Mouse (Mus musculus) ES-E14 (cell line): ENCODE measurements around the gene Hcfc1.

ENCODE experiments used
- MAFK ChIP-seq: IDR thresholded peaks from 2 replicates; pipeline ENCODE4 v1.6.1; 2014; ENCODE audit warnings: mild to moderate bottlenecking, low read depth, low read length, inconsistent platforms; ENCODE audit not compliant: insufficient read depth
- ZC3H11A ChIP-seq: IDR thresholded peaks from 2 replicates; pipeline ENCODE4 v1.6.1; 2012; ENCODE audit warnings: low read depth, mild to moderate bottlenecking, inconsistent platforms, low read length, borderline replicate concordance
- ZNF384 ChIP-seq: IDR thresholded peaks from 2 replicates; pipeline ENCODE4 v1.6.1; 2012; ENCODE audit warnings: low read depth, low read length, inconsistent platforms

GRCm38 (mm10) chrX:74008063-74008462 lies 41.9 kb upstream of the Hcfc1 start:
- TF ChIP-seq ZNF384: no peak
- no peak for TF ChIP-seq MAFK
- no peak for TF ChIP-seq ZC3H11A
